Mouse (Mus musculus) thymus, postnatal 10 days (tissue): ENCODE results near the gene Gm42791.

Experiments used
- DNase-seq, 2 experiments: peaks; one replicate each; pipeline ENCODE4 v3.0.0; 2021; ENCODE audit warnings: low spot score in 2 of 2

Gm42791 gene

GRCm38 (mm10) chr5:148888032-148888431, 106.9 kb downstream of the Gm42791 start:
- no peak for DNase-seq

DNA sequence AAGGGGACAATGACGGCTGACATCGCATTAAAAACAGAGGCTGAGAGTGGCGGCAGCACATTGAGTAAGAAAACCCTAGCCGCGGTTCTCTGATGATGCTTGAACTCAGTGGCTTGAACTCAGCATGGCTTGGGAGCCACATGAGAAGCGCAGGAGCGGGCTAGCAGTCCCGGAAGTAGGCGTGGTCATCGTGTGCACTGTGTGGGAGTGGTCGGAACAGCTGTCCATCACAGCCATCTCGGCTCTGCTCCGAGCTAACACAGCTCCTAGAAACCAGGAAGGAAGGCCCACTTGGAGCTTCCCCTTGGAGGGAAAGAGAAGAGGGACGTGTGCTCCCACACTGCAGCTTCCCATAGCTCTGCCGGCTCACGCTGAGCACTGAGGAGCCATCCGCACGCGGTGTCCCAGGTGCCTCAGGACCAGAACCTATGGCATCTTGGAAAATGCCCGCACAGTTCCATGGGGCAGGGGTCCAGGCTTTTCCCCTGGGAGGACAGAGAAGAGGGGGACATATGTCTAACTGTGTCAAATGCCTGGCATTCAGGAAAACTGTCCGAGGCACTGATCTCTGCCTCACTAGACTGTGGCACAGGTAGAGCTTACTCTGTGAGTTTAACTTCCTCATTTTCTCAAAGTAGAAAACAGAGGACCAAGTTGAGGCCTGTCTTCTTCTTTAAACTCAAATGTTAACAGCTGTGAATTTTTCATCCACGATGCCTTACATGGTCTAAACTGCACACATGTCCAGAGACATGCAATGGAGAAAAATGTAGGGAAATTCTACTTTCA, 108.9 kb downstream of the Gm42791 start:
- DNase-seq = no peak

GRCm38 (mm10) chr5:148883671-148884070, 111.3 kb downstream of the Gm42791 start:
- DNase-seq = no peak

DNA sequence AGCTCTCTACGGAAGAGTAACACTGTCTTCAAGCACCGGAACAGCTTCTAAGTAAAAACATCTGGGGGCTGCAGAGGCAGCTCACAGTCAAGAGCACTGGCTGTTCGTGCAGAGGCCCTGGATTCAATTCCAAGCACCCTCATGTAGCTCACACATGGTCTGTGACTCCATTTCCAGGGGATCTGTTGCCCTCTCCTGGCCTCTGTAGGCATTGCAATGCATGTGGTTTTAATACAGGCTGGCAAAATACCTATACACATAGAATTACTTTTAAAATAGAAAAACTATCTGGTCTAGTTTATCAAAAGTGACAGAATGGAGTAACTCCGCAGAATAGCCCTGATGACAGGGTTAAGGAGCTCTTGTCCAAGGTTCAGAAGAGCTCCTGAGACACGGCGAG, 115.7 kb downstream of the Gm42791 start:
- DNase-seq = peak in 1 of 2 experiments; percentile 25

GRCm38 (mm10) chr5:148873116-148873515, 121.8 kb downstream of the Gm42791 start:
- DNase-seq = no peak

DNA sequence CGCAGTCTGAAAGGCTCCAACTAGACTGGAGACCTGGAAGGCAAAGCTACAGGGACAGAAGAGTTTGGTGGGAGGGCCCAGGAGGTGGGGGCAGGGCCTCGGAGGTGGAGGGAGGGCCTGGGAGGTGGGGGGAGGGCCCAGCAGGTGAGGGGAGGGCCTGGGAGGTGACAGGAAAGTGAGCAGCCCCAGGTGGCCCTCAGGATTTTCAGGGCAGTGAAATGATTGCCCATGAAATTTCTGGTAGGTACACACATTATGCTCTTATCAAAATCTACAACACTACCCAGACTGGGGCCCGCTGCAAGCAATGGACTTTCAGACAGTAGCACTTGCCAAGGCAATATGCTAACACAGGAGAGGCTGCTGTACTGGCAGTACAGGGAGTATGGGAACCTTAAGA, 125.4 kb downstream of the Gm42791 start:
- no peak for DNase-seq

DNA sequence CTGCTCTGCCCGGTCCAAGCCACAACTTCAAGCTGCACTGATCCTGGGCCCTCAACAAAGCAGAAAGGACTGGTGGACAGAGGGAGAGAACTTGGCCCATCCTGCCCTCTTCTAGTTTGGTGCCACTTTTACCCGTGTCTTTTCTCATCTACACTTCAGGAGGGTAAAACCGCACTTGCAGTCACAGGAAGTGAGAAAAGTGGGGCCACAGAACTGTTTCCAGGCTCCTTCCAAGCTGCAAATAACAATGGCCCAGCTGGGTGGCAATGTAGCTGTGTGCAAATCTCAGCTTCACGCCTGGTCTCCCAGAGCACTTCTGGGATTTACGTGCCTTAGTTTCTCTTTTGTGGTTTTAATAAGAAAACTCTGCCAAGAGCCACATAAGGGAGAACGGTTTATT, 127.2 kb downstream of the Gm42791 start:
- peak; percentile 36 to 56 for DNase-seq

DNA sequence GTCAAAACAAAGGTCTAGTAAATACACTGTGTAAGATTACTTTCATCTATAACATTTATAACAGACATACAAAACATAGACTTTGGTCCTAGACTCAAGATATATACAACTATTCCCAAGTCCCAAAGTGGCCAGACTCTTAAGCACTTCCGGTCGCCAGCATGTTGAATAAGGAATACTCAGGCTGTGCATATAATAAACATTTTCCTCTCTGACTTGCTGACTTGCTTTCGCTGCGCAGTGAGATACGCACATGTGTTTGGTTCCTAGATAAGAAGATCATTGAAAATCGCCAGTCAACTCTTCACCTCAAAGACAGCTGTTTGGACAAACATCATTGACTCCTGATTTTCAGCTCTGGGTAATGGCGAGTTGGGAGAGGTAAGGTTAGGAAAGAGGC, 127.8 kb downstream of the Gm42791 start:
- DNase-seq = no peak

- peak in 1 of 2 experiments; percentile 15 for DNase-seq
Measured at GRCm38 (mm10) chr5:148866571-148866970, 128.4 kb downstream of the Gm42791 start.

GRCm38 (mm10) chr5:148863409-148863808, 131.5 kb downstream of the Gm42791 start:
- no peak for DNase-seq

- no peak for DNase-seq
Measured at GRCm38 (mm10) chr5:148862853-148863252, 132.1 kb downstream of the Gm42791 start.

DNA sequence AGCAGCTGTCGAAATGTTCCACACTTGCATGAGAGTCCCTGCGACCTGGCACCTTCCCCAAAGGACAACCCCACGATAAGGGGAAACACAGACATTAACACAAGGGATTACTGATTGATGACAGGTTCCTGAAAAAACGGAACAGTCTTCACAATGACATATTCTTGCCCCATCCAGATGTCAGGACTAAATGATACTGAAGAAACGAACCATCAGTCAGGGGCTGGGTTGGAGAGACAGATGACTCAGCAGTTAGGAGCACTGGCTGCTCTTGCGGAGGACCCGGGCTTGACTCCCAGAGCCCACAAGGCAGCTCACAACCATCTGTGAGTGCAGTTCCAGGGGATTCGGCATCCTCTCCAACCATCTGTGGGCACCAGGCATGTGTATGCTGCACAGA, 132.8 kb downstream of the Gm42791 start:
- no peak for DNase-seq

GRCm38 (mm10) chr5:148857522-148857921, 137.4 kb downstream of the Gm42791 start:
- DNase-seq = no peak

- DNase-seq = no peak
Measured at GRCm38 (mm10) chr5:148855047-148855446, 139.9 kb downstream of the Gm42791 start.

DNA sequence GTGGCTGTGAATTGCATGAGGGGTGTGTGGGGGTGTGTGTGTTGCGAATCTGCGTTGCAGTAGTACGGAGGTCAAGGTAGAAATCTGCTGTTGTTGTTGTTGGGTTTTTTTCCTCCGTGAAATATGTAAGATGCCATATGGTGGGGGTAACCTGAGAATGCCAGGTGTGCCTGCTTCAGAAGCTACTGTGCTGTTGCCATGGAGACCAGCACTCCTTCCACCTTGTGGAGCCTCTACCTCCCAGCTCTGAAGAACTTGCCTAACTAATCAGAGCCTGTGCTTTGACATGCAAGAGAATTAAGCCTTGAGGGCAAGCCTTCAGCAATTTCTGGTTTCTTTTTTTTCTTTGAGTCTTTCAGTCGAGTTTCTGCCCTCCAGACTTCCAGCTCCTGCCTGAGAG, 140.8 kb downstream of the Gm42791 start:
- no peak for DNase-seq

DNA sequence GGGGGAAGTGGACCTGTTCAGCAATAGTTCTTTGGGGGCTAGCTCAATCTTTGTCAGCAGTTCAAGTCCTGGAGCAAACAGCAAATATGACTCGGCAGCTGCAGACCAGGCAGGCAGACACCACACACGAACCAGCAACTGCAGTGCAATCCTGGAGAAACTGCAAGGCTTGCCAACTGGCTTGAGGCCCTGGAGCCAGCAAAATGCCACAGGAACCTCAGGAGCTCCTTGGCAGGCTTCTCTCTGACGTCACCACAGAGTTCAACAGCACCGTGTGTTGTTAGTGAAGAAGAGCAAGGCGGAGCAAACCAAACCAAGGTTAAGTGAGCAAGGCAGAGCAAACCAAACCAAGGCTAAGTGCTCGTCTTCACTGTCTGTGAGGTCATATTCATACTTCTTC, 145.4 kb downstream of the Gm42791 start:
- no peak for DNase-seq

GRCm38 (mm10) chr5:148847032-148847431, 147.9 kb downstream of the Gm42791 start:
- DNase-seq = no peak
